Mouse (Mus musculus) embryonic stem cell, embryonic (primary cell): Measurements from ENCODE around the gene Sec22b.

ENCODE experiments used
- CTCF ChIA-PET, 4 experiments: fragments of 300-600 bp in 2 of 4; fragments of 350-600 bp in 2 of 4; sonication (Branson Sonifier 250); formaldehyde crosslinking; loops; one replicate each; lab custom pipeline; 2022; ENCODE audit warnings: inconsistent platforms in 2 of 4; lab: Charles Lee
- POLR2A ChIA-PET, 4 experiments: fragments of 300-600 bp in 2 of 4; fragments of 350-600 bp in 2 of 4; sonication (Branson Sonifier 250); formaldehyde crosslinking; loops; one replicate each; lab custom pipeline; 2022; ENCODE audit warnings: antibody characterized with exemption in 4 of 4, inconsistent platforms in 1 of 4; lab: Charles Lee

Gene Sec22b

DNA sequence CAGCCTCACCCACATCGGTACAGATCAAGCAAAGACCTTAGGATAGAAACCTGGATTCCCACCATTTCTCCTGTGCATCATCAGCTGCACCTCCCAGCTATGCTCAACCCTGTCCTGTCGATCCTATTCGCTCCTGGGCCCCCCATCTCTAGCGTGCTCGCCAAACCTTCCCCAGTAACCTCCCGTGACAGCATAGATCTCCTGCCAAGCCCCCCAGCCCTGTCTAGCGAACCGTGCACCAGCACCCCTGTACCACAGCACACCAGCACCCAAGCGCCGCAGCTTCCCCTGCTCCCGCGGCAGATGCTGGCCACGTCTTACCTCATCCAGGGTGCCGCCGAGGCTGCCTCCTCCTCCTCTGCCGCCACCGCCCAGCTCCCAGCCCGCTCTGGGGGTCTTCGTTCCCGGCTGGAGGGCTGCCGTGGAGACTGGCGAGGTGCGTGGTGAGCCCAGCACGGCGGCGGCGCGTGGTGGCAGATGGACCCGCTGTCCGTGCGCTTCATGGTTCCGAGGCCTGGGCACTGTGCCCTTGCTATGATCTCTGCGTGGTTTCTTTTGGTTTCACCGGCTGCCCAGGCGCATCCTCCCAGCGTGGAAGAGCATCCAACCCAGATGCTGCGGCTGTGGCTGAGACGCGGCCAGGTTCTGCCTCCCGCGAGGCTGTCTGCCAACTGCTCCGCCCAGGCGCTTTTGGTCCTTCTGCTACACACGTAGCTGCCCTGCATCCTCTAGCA is 12.7 kb upstream of the Sec22b start, which contains the start of gene Pde4dip:
TSS of gene Pde4dip (minus strand) at position 540 of the 734 bp plus-strand sequence.
- POLR2A ChIA-PET: interaction anchor here in 2 of 4 experiments (0.8 to 1.6 kb wide), 7 partner anchors 11 to 207 kb away, joined by 3 to 9 read pairs (median 3); partner anchors contain the start of gene Sec22b (in 2 of the 2)
- CTCF ChIA-PET: interaction anchor here (0.6 to 1.9 kb wide), 8 partner anchors 13 to 494 kb away, joined by 3 to 12 read pairs (median 3); partner anchors contain the start of genes Sec22b (in 1 of the 4) and Zfp697 (in 1 of the 4)

DNA sequence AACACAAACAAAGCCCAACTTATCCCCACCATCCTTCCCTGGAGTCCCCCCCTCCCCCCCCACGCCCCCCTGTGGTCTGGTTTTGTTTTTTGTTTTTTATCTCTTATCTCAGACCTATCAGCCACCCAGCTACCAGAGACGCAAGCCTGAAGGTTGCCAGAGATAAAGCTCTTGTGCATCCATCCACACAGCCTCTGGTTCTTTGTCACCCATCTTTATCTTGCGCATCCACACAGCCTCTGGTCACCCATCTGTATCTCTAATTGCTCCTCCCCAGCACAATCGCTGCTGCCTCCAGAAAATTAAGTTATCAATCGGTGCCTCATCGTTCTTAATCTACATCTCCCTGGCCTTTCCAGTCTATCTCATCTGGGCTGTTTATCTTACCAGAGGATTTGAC is 10.8 kb upstream of the Sec22b start:
- ChIA-PET POLR2A (interaction anchor here in 2 of 4 experiments (0.6 to 1.6 kb wide), 2 partner anchors 11 to 12 kb away, joined by 3 to 4 read pairs; partner anchors contain the start of gene Sec22b (in 1 of the 2)), CTCF (interaction anchor here in 1 of 4 experiments (0.6 kb wide), 1 partner anchor 102 kb away, joined by 4 read pairs; no protein-coding TSS in a partner anchor)

GRCm38 (mm10) chr3:97894695-97895094 is 6.3 kb upstream of the Sec22b start:
- CTCF ChIA-PET: interaction anchor here in 3 of 4 experiments (0.6 to 2.2 kb wide), 5 partner anchors 86 to 891 kb away, joined by 3 to 9 read pairs (median 3); no protein-coding TSS in a partner anchor
- POLR2A ChIA-PET: no interaction called here

- ChIA-PET POLR2A (interaction anchor here in 2 of 4 experiments (0.8 to 1.1 kb wide), 2 partner anchors 9 to 63 kb away, joined by 3 to 4 read pairs; no protein-coding TSS in a partner anchor), CTCF (interaction anchor here in 2 of 4 experiments (0.6 to 0.7 kb wide), 3 partner anchors 38 to 326 kb away, joined by 3 read pairs; no protein-coding TSS in a partner anchor)
These were observed 2.6 kb upstream of the Sec22b start for GRCm38 (mm10) chr3:97898381-97898780.

DNA sequence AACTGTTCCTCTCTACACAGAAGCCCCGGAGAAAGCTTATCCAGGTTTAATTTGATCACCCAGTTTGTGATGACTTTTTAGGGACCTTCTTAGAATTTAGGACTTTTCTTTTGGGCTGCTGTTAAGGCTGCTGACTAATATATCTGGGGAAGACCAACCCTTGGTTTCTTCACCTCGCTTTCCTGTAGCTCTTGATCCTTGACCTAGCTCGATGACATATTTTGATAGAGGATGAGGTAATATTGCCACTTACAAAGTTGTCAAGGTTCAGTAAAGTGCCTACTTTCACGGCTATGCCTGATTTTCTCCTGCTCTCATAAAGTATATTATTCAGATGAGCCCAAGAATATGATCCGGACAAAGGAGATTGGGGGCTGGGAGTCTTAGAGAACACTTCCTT is 596 bp downstream of the Sec22b start:
- ChIA-PET POLR2A (interaction anchor here (0.5 to 1.7 kb wide), 33 partner anchors 10 to 600 kb away, joined by 3 to 8 read pairs (median 3); partner anchors contain the start of genes Notch2 (in 2 of the 4), Prkab2 (in 1 of the 4) and Reg4 (in 1 of the 4)), CTCF (interaction anchor here in 3 of 4 experiments (0.6 to 1.8 kb wide), 6 partner anchors 9 to 220 kb away, joined by 3 to 9 read pairs (median 4); no protein-coding TSS in a partner anchor)

DNA sequence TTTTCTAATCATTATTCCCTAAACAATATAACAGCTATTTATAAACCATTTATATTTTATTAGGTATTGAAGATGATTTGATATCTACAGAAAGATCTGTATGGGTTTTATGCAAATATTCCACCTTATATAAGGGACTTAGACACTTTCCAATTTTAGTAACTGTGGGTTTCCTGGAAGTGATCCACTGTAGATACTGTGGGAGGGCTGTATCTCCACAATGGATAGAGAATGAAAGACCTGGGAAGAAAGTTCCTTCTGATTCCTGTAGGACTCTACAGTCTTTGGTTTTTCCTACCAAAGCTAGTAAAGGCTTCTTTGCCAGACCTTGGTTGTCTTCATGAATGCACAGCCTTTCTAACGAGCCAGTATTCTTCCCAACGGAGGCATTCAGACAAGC is 8.7 kb downstream of the Sec22b start:
- CTCF ChIA-PET: no interaction called here

DNA sequence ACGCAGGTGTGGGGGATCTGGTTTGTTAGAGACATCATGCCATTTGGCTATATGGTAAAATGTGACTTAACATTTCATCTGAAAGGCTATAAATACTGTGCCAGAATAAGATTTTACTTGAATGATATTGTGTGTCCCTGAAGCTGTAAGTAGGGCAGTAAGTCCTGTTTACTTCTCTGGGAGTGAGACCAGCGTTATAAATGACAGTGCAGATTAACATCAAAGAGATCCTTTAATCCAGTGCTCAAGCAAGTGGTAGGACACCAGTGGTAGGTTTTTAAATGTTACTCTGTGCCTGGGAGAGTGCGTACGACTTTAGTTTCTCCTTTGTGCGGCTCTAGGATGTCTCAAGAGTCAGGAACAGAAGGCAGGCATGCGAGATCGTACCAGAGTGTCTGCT is 10.1 kb downstream of the Sec22b start:
- ChIA-PET CTCF (no interaction called here), POLR2A (interaction anchor here in 2 of 4 experiments (1.2 to 2.2 kb wide), 3 partner anchors 10 to 16 kb away, joined by 3 to 8 read pairs (median 5); partner anchors contain the start of gene Sec22b (in 2 of the 2))

More for the DNA sequence above, 8.7 kb downstream of the Sec22b start:
- POLR2A ChIA-PET: interaction anchor here in 1 of 4 experiments (0.6 kb wide), 1 partner anchor 371 kb away, joined by 3 read pairs; the partner anchor contains the start of gene Hmgcs2

DNA sequence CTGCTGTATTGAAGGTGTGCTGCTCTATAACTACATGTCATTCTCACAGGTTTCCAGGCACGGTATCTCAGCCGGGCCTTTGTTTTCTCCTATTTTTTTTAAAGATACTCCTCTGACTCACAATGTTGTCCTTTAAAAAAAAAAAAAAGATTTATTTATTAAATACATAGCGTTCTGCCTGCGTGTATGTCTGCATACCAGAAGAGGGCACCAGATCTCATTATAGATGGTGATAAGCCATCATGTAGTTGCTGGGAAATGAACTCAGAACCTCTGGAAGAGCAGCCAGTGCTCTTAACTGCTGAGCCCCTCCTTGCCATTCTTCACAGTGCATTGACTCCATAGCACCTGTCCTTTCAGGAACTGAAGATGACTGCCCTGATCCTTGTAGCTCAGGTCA is 14.1 kb downstream of the Sec22b start:
- POLR2A ChIA-PET: interaction anchor here in 2 of 4 experiments (0.5 to 0.8 kb wide), 2 partner anchors 20 to 397 kb away, joined by 3 to 5 read pairs; no protein-coding TSS in a partner anchor
- CTCF ChIA-PET: no interaction called here

- ChIA-PET POLR2A (interaction anchor here in 2 of 4 experiments (0.7 to 1.1 kb wide), 2 partner anchors 11 to 49 kb away, joined by 3 to 4 read pairs; no protein-coding TSS in a partner anchor), CTCF (interaction anchor here in 1 of 4 experiments (0.6 kb wide), 1 partner anchor 37 kb away, joined by 3 read pairs; no protein-coding TSS in a partner anchor)
These were observed 18.0 kb downstream of the Sec22b start for GRCm38 (mm10) chr3:97918885-97919550.

GRCm38 (mm10) chr3:97925246-97925645 is 24.3 kb downstream of the Sec22b start:
- CTCF ChIA-PET: no interaction called here
- POLR2A ChIA-PET: no interaction called here

DNA sequence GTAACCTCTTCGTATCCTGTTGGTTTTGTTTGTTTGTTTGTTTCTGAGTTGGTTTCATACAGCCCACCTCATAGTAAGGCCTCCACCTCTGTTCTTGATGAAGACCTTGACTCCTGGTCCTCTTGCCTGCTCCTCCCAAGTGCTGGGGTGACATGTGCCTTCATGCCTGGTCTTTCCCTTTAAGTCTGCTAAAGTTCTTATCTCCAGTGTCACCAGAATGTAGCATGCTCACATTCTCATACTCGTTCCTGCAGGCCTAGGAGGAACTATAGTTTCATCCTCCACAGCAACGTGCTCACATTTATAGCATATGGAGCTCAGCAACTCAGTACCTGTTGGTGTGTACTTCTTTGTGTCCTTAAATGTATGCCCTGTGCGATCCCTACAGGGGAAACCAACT is 26.3 kb downstream of the Sec22b start:
- CTCF ChIA-PET: interaction anchor here in 2 of 4 experiments (1.2 to 1.6 kb wide), 2 partner anchors 246 to 300 kb away, joined by 3 to 5 read pairs; no protein-coding TSS in a partner anchor
- POLR2A ChIA-PET: interaction anchor here in 1 of 4 experiments (1.0 kb wide), 1 partner anchor 16 kb away, joined by 3 read pairs; no protein-coding TSS in a partner anchor

- ChIA-PET POLR2A (no interaction called here), CTCF (interaction anchor here in 1 of 4 experiments (0.6 kb wide), 1 partner anchor 393 kb away, joined by 4 read pairs; no protein-coding TSS in a partner anchor)
These were observed 28.2 kb downstream of the Sec22b start for GRCm38 (mm10) chr3:97928968-97929858.

- CTCF ChIA-PET: interaction anchor here in 1 of 4 experiments (0.5 to 1.1 kb wide), 3 partner anchors 136 to 351 kb away, joined by 3 read pairs; no protein-coding TSS in a partner anchor
- POLR2A ChIA-PET: no interaction called here
These were observed 29.3 kb downstream of the Sec22b start for GRCm38 (mm10) chr3:97930141-97930786.

- ChIA-PET CTCF (interaction anchor here in 1 of 4 experiments (0.5 to 1.1 kb wide), 3 partner anchors 136 to 350 kb away, joined by 3 read pairs; no protein-coding TSS in a partner anchor), POLR2A (no interaction called here)
These were observed 29.8 kb downstream of the Sec22b start for GRCm38 (mm10) chr3:97930787-97931158.

GRCm38 (mm10) chr3:97931310-97931885 is 30.4 kb downstream of the Sec22b start:
- POLR2A ChIA-PET: interaction anchor here in 1 of 4 experiments (1.1 kb wide), 1 partner anchor 51 kb away, joined by 3 read pairs; no protein-coding TSS in a partner anchor
- CTCF ChIA-PET: interaction anchor here in 1 of 4 experiments (0.7 to 1.1 kb wide), 2 partner anchors 250 to 349 kb away, joined by 3 read pairs; no protein-coding TSS in a partner anchor

GRCm38 (mm10) chr3:97932131-97932530 is 31.1 kb downstream of the Sec22b start:
- CTCF ChIA-PET: no interaction called here
- POLR2A ChIA-PET: interaction anchor here in 1 of 4 experiments (0.7 to 1.1 kb wide), 2 partner anchors 50 to 91 kb away, joined by 3 to 4 read pairs; no protein-coding TSS in a partner anchor
